Mouse (Mus musculus): ENCODE data around the gene Glp1r.

The Glp1r gene

GRCm38 (mm10) chr17:30901627-30902026 lies at the start of gene Glp1r:
Glp1r (plus strand) TSS chr17:30901817.
- DNase-seq (ENCODE audit: low read depth, low spot score) = peak; percentile 3
- Histone ChIP-seq H3K36me3 (ENCODE audit: control insufficient read depth, insufficient read depth, low read length, poor library complexity, severe bottlenecking) (no peaks in the 10 kb centered on the region), H3K27me3 (ENCODE audit: control insufficient read depth, insufficient read depth, low read length, poor library complexity, severe bottlenecking) (no peaks in the 10 kb centered on the region; the same call in 1 of the 2 replicates)

GRCm38 (mm10) chr17:30852345-30852744 lies 49.3 kb upstream of the Glp1r start:
- Histone ChIP-seq H3K36me3 (ENCODE audit: control insufficient read depth, insufficient read depth, low read length, poor library complexity, severe bottlenecking) (no peaks in the 10 kb centered on the region), H3K27me3 (ENCODE audit: control insufficient read depth, insufficient read depth, low read length, poor library complexity, severe bottlenecking) (no peaks in the 10 kb centered on the region)
- no peak for DNase-seq (ENCODE audit: low read depth, low spot score)

GRCm38 (mm10) chr17:30857347-30857746 lies 44.3 kb upstream of the Glp1r start:
- DNase-seq (ENCODE audit: low read depth, low spot score) = no peak
- Histone ChIP-seq H3K36me3 (ENCODE audit: control insufficient read depth, insufficient read depth, low read length, poor library complexity, severe bottlenecking) (no peaks in the 10 kb centered on the region), H3K27me3 (ENCODE audit: control insufficient read depth, insufficient read depth, low read length, poor library complexity, severe bottlenecking) (no peaks in the 10 kb centered on the region)

GRCm38 (mm10) chr17:30858586-30859259 lies 42.9 kb upstream of the Glp1r start:
- no peaks in the 10 kb centered on the region for H3K27me3 ChIP-seq (ENCODE audit: control insufficient read depth, insufficient read depth, low read length, poor library complexity, severe bottlenecking)
- no peak for DNase-seq (ENCODE audit: low read depth, low spot score)
- no peaks in the 10 kb centered on the region for H3K36me3 ChIP-seq (ENCODE audit: control insufficient read depth, insufficient read depth, low read length, poor library complexity, severe bottlenecking)

GRCm38 (mm10) chr17:30859989-30860585 lies 41.5 kb upstream of the Glp1r start:
- DNase-seq (ENCODE audit: low read depth, low spot score) = no peak
- Histone ChIP-seq H3K27me3 (ENCODE audit: control insufficient read depth, insufficient read depth, low read length, poor library complexity, severe bottlenecking) (no peaks in the 10 kb centered on the region), H3K36me3 (ENCODE audit: control insufficient read depth, insufficient read depth, low read length, poor library complexity, severe bottlenecking) (no peaks in the 10 kb centered on the region)

GRCm38 (mm10) chr17:30860606-30861005 lies 41.0 kb upstream of the Glp1r start:
- Histone ChIP-seq H3K36me3 (ENCODE audit: control insufficient read depth, insufficient read depth, low read length, poor library complexity, severe bottlenecking) (no peaks in the 10 kb centered on the region), H3K27me3 (ENCODE audit: control insufficient read depth, insufficient read depth, low read length, poor library complexity, severe bottlenecking) (no peaks in the 10 kb centered on the region)
- no peak for DNase-seq (ENCODE audit: low read depth, low spot score)

- DNase-seq (ENCODE audit: low read depth, low spot score) = no peak
- H3K27me3 ChIP-seq (ENCODE audit: control insufficient read depth, insufficient read depth, low read length, poor library complexity, severe bottlenecking) = no peaks in the 10 kb centered on the region
- H3K36me3 ChIP-seq (ENCODE audit: control insufficient read depth, insufficient read depth, low read length, poor library complexity, severe bottlenecking) = no peaks in the 10 kb centered on the region
Observed at GRCm38 (mm10) chr17:30866281-30866680, 35.3 kb upstream of the Glp1r start.

GRCm38 (mm10) chr17:30866966-30867365 lies 34.7 kb upstream of the Glp1r start:
- no peaks in the 10 kb centered on the region for H3K36me3 ChIP-seq (ENCODE audit: control insufficient read depth, insufficient read depth, low read length, poor library complexity, severe bottlenecking)
- no peaks in the 10 kb centered on the region for H3K27me3 ChIP-seq (ENCODE audit: control insufficient read depth, insufficient read depth, low read length, poor library complexity, severe bottlenecking)
- DNase-seq (ENCODE audit: low read depth, low spot score) = no peak

GRCm38 (mm10) chr17:30871040-30871439 lies 30.6 kb upstream of the Glp1r start:
- DNase-seq (ENCODE audit: low read depth, low spot score) = no peak
- H3K27me3 ChIP-seq (ENCODE audit: control insufficient read depth, insufficient read depth, low read length, poor library complexity, severe bottlenecking) = no peaks in the 10 kb centered on the region

GRCm38 (mm10) chr17:30874276-30874675 lies 27.3 kb upstream of the Glp1r start:
- Histone ChIP-seq H3K27me3 (ENCODE audit: control insufficient read depth, insufficient read depth, low read length, poor library complexity, severe bottlenecking) (no peaks in the 10 kb centered on the region), H3K36me3 (ENCODE audit: control insufficient read depth, insufficient read depth, low read length, poor library complexity, severe bottlenecking) (no peaks in the 10 kb centered on the region)
- peak; percentile 23 for DNase-seq (ENCODE audit: low read depth, low spot score)

More at GRCm38 (mm10) chr17:30871040-30871439, 30.6 kb upstream of the Glp1r start:
- H3K36me3 ChIP-seq (ENCODE audit: control insufficient read depth, insufficient read depth, low read length, poor library complexity, severe bottlenecking) = no peaks in the 10 kb centered on the region

GRCm38 (mm10) chr17:30877456-30877855 lies 24.2 kb upstream of the Glp1r start:
- DNase-seq (ENCODE audit: low read depth, low spot score) = no peak
- Histone ChIP-seq H3K27me3 (ENCODE audit: control insufficient read depth, insufficient read depth, low read length, poor library complexity, severe bottlenecking) (no peaks in the 10 kb centered on the region), H3K36me3 (ENCODE audit: control insufficient read depth, insufficient read depth, low read length, poor library complexity, severe bottlenecking) (no peaks in the 10 kb centered on the region)

GRCm38 (mm10) chr17:30878626-30879025 lies 23.0 kb upstream of the Glp1r start:
- no peak for DNase-seq (ENCODE audit: low read depth, low spot score)
- H3K36me3 ChIP-seq (ENCODE audit: control insufficient read depth, insufficient read depth, low read length, poor library complexity, severe bottlenecking) = no peaks in the 10 kb centered on the region
- H3K27me3 ChIP-seq (ENCODE audit: control insufficient read depth, insufficient read depth, low read length, poor library complexity, severe bottlenecking) = no peaks in the 10 kb centered on the region

- Histone ChIP-seq H3K36me3 (ENCODE audit: control insufficient read depth, insufficient read depth, low read length, poor library complexity, severe bottlenecking) (no peaks in the 10 kb centered on the region), H3K27me3 (ENCODE audit: control insufficient read depth, insufficient read depth, low read length, poor library complexity, severe bottlenecking) (no peaks in the 10 kb centered on the region)
- DNase-seq (ENCODE audit: low read depth, low spot score) = no peak
Observed at GRCm38 (mm10) chr17:30880391-30880790, 21.2 kb upstream of the Glp1r start.

GRCm38 (mm10) chr17:30881001-30881400 lies 20.6 kb upstream of the Glp1r start:
- no peak for DNase-seq (ENCODE audit: low read depth, low spot score)
- Histone ChIP-seq H3K36me3 (ENCODE audit: control insufficient read depth, insufficient read depth, low read length, poor library complexity, severe bottlenecking) (no peaks in the 10 kb centered on the region), H3K27me3 (ENCODE audit: control insufficient read depth, insufficient read depth, low read length, poor library complexity, severe bottlenecking) (no peaks in the 10 kb centered on the region)

- no peaks in the 10 kb centered on the region for H3K27me3 ChIP-seq (ENCODE audit: control insufficient read depth, insufficient read depth, low read length, poor library complexity, severe bottlenecking)
- H3K36me3 ChIP-seq (ENCODE audit: control insufficient read depth, insufficient read depth, low read length, poor library complexity, severe bottlenecking) = no peaks in the 10 kb centered on the region
- no peak for DNase-seq (ENCODE audit: low read depth, low spot score)
Observed at GRCm38 (mm10) chr17:30882206-30882605, 19.4 kb upstream of the Glp1r start.
